Mouse (Mus musculus) liver, embryonic 14.5 days (tissue): ENCODE results near the gene Zfp771. TPM values are rescaled to one million over a fixed set of nuclear protein-coding genes. Genes with fewer than 3 reads are reported as not detected.

Source experiments
- ATAC-seq: fragments of 200-750 bp; cut with Nextera tagmentation; 2 replicates; pipeline ENCODE4 v1.8.0; 2017; ENCODE audit warnings: moderate number of reproducible peaks, mild to moderate bottlenecking, moderate library complexity; ENCODE audit not compliant: insufficient read depth
- DNase-seq, 3 experiments: peaks; one replicate each; pipeline ENCODE4 v3.0.0-alpha.2; 2012 to 2013; ENCODE audit warnings: low read depth in 3 of 3, low spot score in 3 of 3
- H3K27ac ChIP-seq: fragments of 300-500 bp; sonication (generic); 2 replicates; pipeline ENCODE4 v1.5.1; 2014; ENCODE audit warnings: moderate library complexity, mild to moderate bottlenecking, control low read depth, inconsistent platforms
- H3K27me3 ChIP-seq: fragments of 300-500 bp; sonication (generic); 2 replicates; pipeline ENCODE4 v1.6.1; 2014; ENCODE audit warnings: mild to moderate bottlenecking, low read length, moderate library complexity; ENCODE audit not compliant: control insufficient read depth, insufficient read depth
- H3K36me3 ChIP-seq: fragments of 300-500 bp; sonication (generic); replicated peaks from 2 replicates; pipeline ENCODE4 v1.6.1; 2014; ENCODE audit warnings: low read depth; ENCODE audit not compliant: control insufficient read depth, insufficient read depth
- H3K4me1 ChIP-seq, 2 experiments: fragments of 200-500 bp in 1 of 2; fragments of 300-500 bp in 1 of 2; sonication (generic) in 1 of 2; replicated peaks; 2 replicates each; pipeline ENCODE4 v1.6.1; 2012 to 2014; ENCODE audit warnings: antibody characterized with exemption in 1 of 2, inconsistent platforms in 1 of 2, low read length in 1 of 2; ENCODE audit not compliant: control insufficient read depth in 2 of 2, insufficient read depth in 2 of 2
- H3K4me2 ChIP-seq: fragments of 300-500 bp; sonication (generic); 2 replicates; pipeline ENCODE4 v1.6.1; 2014; ENCODE audit warnings: low read depth, mild to moderate bottlenecking, control low read depth, moderate library complexity
- H3K4me3 ChIP-seq, 2 experiments: fragments of 200-500 bp in 1 of 2; fragments of 300-500 bp in 1 of 2; sonication (generic) in 1 of 2; 2 replicates each; pipeline ENCODE4 v1.5.1; 2012 to 2014; ENCODE audit warnings: low read depth in 2 of 2, low read length in 2 of 2, mild to moderate bottlenecking in 2 of 2, control low read depth in 1 of 2, inconsistent platforms in 1 of 2, moderate library complexity in 1 of 2; ENCODE audit not compliant: insufficient read depth in 1 of 2
- H3K9ac ChIP-seq: fragments of 300-500 bp; sonication (generic); replicated peaks from 2 replicates; pipeline ENCODE4 v1.6.1; 2014; ENCODE audit warnings: mild to moderate bottlenecking, control low read depth, moderate library complexity
- H3K9me3 ChIP-seq: fragments of 300-500 bp; sonication (generic); 2 replicates; pipeline ENCODE4 v1.6.1; 2016; ENCODE audit warnings: low read length, mixed read lengths; ENCODE audit not compliant: control insufficient read depth
- CTCF ChIP-seq: IDR thresholded peaks from 2 replicates; pipeline ENCODE4 v1.5.1; 2016; ENCODE audit warnings: antibody characterized with exemption, low read depth, control low read depth
- EP300 ChIP-seq: IDR thresholded peaks from 2 replicates; pipeline ENCODE4 v1.6.1; 2016; ENCODE audit warnings: antibody characterized with exemption, low read depth
- WGBS: fragments of 180-500 bp; shearing (Covaris S2); extraction: QIAGEN DNeasy Blood & Tissue Kit; methylation state at CpG from one replicate; pipeline ENCODE4 v1.1.7; 2014; ENCODE audit not compliant: insufficient replicate concordance; 5-methylcytosine and 5-hydroxymethylcytosine counted together
- polyA plus RNA-seq, 2 experiments: library from polyadenylated mRNA; depleted of rRNA in 1 of 2; stranded (reverse) in 1 of 2; unstranded in 1 of 2; fragments of >200 nt; fragmentation: Nextera tagmentation in 1 of 2; extraction: Ambion mirVana in 1 of 2; gene quantifications; 2 replicates each; pipeline versions ENCODE4 v1.2.1 to v1.2.3; 2012 to 2014

The Zfp771 gene
- polyA plus RNA-seq (2012; rRNA removed) (19.6 and 21.6 TPM in 2 replicates), polyA plus RNA-seq (2014; fragmentation: Nextera tagmentation; extraction: Ambion mirVana) (11.0 TPM in 2 replicates)

GRCm38 (mm10) chr7:127243870-127244657 is at the start of gene Zfp771:
Gene Zfp771, plus strand, starts transcription at chr7:127244274.
- H3K4me3 ChIP-seq = peak within 1 kb of the TSS; percentile 82 to 87
- peak; percentile 94 for ATAC-seq

DNA sequence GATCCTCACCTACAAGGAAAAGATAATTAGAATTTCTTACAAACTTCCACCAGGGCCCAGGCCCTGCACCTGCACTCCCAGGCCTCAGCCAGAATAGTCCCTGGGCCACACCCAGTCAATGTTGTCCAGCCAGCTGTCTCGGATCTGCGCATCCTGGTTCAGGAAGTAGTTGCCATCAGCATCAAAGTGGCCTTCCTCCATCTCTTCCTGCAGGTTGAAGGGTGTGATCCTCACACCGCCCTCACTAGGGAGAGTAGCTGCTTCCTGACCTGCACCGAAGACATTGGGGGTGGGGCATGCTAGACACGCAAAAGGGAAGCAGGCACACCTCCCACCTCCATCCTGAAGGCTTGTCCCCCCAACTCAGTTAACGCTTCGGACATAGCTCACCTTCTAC is 49.4 kb upstream of the Zfp771 start:
- Histone ChIP-seq H3K4me1 (peaks cover 16 to 19% of the 10 kb centered on the region in 2 experiments), H3K9me3 (no peaks in the 10 kb centered on the region), H3K9ac (peak overlapping the region; percentile 84; the same call in 1 of the 2 replicates), H3K27ac (no peak overlapping the region), H3K4me3 (peak overlapping the region; percentile 92 to 95), H3K27me3 (no peaks in the 10 kb centered on the region), H3K36me3 (peaks cover 48% of the 10 kb centered on the region), H3K4me2 (peak overlapping the region; percentile 90)
- no peak for TF ChIP-seq EP300
- TF ChIP-seq CTCF = 0 out of 2 replicates have a peak, but pooled peaks have one; percentile 8
- WGBS = 55% methylated on average over 7 of the region's 7 CpGs
- ATAC-seq (no peak), DNase-seq (no peak)

More at GRCm38 (mm10) chr7:127243870-127244657, at the start of gene Zfp771:
- TF ChIP-seq CTCF (peak; percentile 30; the same call in 1 of the 2 replicates), EP300 (no peak)
- H3K9ac ChIP-seq = peak within 1 kb of the TSS; percentile 84
- H3K4me1 ChIP-seq = peaks cover 10 to 23% of the 10 kb centered on the region in 2 experiments
- no peaks in the 10 kb centered on the region for H3K27me3 ChIP-seq
- peak within 1 kb of the TSS; percentile 94 for H3K4me2 ChIP-seq
- H3K36me3 ChIP-seq = no peaks in the 10 kb centered on the region; the same call in 1 of the 2 replicates
- WGBS = under 1% methylated on average over 56 of the region's 56 CpGs
- peak within 1 kb of the TSS; percentile 68 for H3K27ac ChIP-seq
- H3K9me3 ChIP-seq = no peaks in the 10 kb centered on the region
- DNase-seq = peak; percentile 82 to 87 (median 84)

- peak within 1 kb of the TSS; percentile 90 for H3K4me2 ChIP-seq
- no peaks in the 10 kb centered on the region for H3K27me3 ChIP-seq
- H3K36me3 ChIP-seq = peaks cover 58% of the 10 kb centered on the region
- H3K4me1 ChIP-seq = peaks cover 16 to 19% of the 10 kb centered on the region in 2 experiments
- peak within 1 kb of the TSS; percentile 84 for H3K9ac ChIP-seq
- no peaks in the 10 kb centered on the region for H3K9me3 ChIP-seq
- H3K27ac ChIP-seq = peak within 1 kb of the TSS; percentile 81
- peak; percentile 97 for DNase-seq
- WGBS = under 1% methylated on average over 51 of the region's 51 CpGs
- peak; percentile 93 for ATAC-seq
- peak within 1 kb of the TSS; percentile 92 to 95 for H3K4me3 ChIP-seq
- TF ChIP-seq EP300 (peak; percentile 66), CTCF (peak; percentile 54)
Measured at GRCm38 (mm10) chr7:127195544-127196295, 48.4 kb upstream of the Zfp771 start, which contains the start of gene Cd2bp2. Gene Cd2bp2, minus strand, starts transcription at chr7:127196050.

DNA sequence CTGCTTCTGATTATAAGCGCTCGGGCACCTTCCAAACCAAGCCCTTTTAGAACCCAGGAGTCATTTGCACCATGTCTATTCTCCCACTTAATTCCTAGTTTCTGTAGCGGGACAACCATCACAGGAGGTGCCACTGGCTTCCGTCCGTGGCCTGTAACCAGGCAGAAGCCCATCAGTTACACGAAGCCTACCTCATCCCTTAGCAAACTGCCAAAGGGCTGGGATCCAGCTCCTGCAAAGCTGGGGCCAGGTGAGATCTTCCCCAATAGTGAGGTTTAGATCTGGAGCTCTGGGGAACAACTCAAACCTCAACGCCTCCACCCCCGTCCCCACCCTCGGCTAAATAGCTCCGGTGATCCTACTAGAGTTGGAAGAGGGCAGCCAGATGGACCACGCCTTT is 47.6 kb upstream of the Zfp771 start:
- peaks cover 62% of the 10 kb centered on the region for H3K36me3 ChIP-seq
- no peaks in the 10 kb centered on the region for H3K9me3 ChIP-seq
- H3K4me2 ChIP-seq = peak overlapping the region; percentile 90
- H3K9ac ChIP-seq = peak overlapping the region; percentile 75
- ATAC-seq (no peak; the same call in 1 of the 2 replicates), DNase-seq (no peak)
- no peaks in the 10 kb centered on the region for H3K27me3 ChIP-seq
- peak overlapping the region; percentile 81 for H3K27ac ChIP-seq
- H3K4me1 ChIP-seq = peaks cover 16 to 19% of the 10 kb centered on the region in 2 experiments
- H3K4me3 ChIP-seq = peak overlapping the region; percentile 84 to 92
- no peak for TF ChIP-seq CTCF
- WGBS = 49% methylated on average over 11 of the region's 11 CpGs
